Mouse (Mus musculus): Measurements from ENCODE around the gene Pygb. TPM values are rescaled to one million over a fixed set of nuclear protein-coding genes. Genes with fewer than 3 reads are reported as not detected.

The Pygb gene
- total and polyA plus RNA-seq, 3 experiments, result 36.4 to 47.7 (median 43.2) TPM

- no peak for TF ChIP-seq POLR2AphosphoS2 (IDR thresholded peaks at IDR 0.05; ENCODE audit: low read depth, low read length)
- TF ChIP-seq MEF2A (IDR thresholded peaks at IDR 0.05; ENCODE audit: borderline replicate concordance, low read depth, low read length), result peak; percentile 98
- no peak for TF ChIP-seq GABPA (IDR thresholded peaks at IDR 0.05; ENCODE audit: insufficient replicate concordance, low read depth, low read length)
- TF ChIP-seq JUND (conservative IDR thresholded peaks at IDR 0.05; ENCODE audit: low read depth, low read length), result peak; percentile 35; the same call in 1 of the 2 replicates
- TF ChIP-seq NELFE (IDR thresholded peaks at IDR 0.05; ENCODE audit: low read depth, low read length), result no peak
- no peak for TF ChIP-seq ELF1 (IDR thresholded peaks at IDR 0.05; ENCODE audit: low read depth, low read length)
- peak; percentile 58; the same call in 1 of the 2 replicates for TF ChIP-seq TCF12 (IDR thresholded peaks at IDR 0.05; ENCODE audit: low read depth, low read length)
- no peak for TF ChIP-seq TBP (conservative IDR thresholded peaks at IDR 0.05; ENCODE audit: low read depth, low read length)
- peak; percentile 97 for TF ChIP-seq EP300 (IDR thresholded peaks at IDR 0.05; ENCODE audit: low read length)
- TF ChIP-seq HCFC1 (IDR thresholded peaks at IDR 0.05; ENCODE audit: low read depth, low read length), result no peak
- TF ChIP-seq CTCF (conservative IDR thresholded peaks at IDR 0.05 in 1 of 2, IDR thresholded peaks at IDR 0.05 in 1 of 2; ENCODE audit: low read depth in 2 of 2, low read length in 2 of 2), result peak in 1 of 2 experiments; percentile 31; a peak in 2 of 4 replicates
- no peak for TF ChIP-seq SMC3 (IDR thresholded peaks at IDR 0.05; ENCODE audit: low read depth, low read length)
- TF ChIP-seq SIN3A (IDR thresholded peaks at IDR 0.05; ENCODE audit: low read length), result peak; percentile 81
Observed at GRCm38 (mm10) chr2:150861128-150861527, 74.6 kb downstream of the Pygb start (continued).

- DNase-seq (ENCODE audit: extremely low read depth), result no peak
- in situ Hi-C loops (cut with MboI; ENCODE audit: low pct_ligation_motif_present, low pct_unique_long_range_greater_than_20kb, low sequenced_read_pairs), result no loop called here
- Histone ChIP-seq H3K27ac (ENCODE audit: insufficient read depth, low read depth) (no peak overlapping the region), H3K36me3 (replicated peaks in 1 of 2; ENCODE audit: control insufficient read depth in 1 of 2, insufficient read depth in 1 of 2, low read length in 1 of 2) (peaks cover 0 to 7% of the 10 kb centered on the region in 2 experiments), H3K4me2 (ENCODE audit: insufficient read depth, low read depth, poor library complexity, severe bottlenecking) (no peak overlapping the region), H3K9ac (ENCODE audit: insufficient read depth, low read depth) (no peak overlapping the region), H3K79me2 (replicated peaks; ENCODE audit: control insufficient read depth, extremely low read depth, insufficient read depth, poor library complexity, severe bottlenecking) (no peaks in the 10 kb centered on the region), H3K9me3 (replicated peaks; ENCODE audit: low read length) (peaks cover 3% of the 10 kb centered on the region), H3K27me3 (replicated peaks) (no peaks in the 10 kb centered on the region), H3K4me3 (replicated peaks in 1 of 3; ENCODE audit: low read depth in 2 of 3, low read length in 2 of 3, poor library complexity in 1 of 3) (no peak overlapping the region), H3K4me1 (ENCODE audit: control insufficient read depth in 1 of 2, insufficient read depth in 2 of 2) (peaks cover 8 to 46% of the 10 kb centered on the region in 2 experiments; a peak in 3 of 4 replicates)
- TF ChIP-seq HCFC1 (IDR thresholded peaks at IDR 0.05; ENCODE audit: low read depth, low read length) (no peak), UBTF (IDR thresholded peaks at IDR 0.05; ENCODE audit: low read depth, low read length) (no peak), JUND (conservative IDR thresholded peaks at IDR 0.05; ENCODE audit: low read depth, low read length) (no peak), GABPA (IDR thresholded peaks at IDR 0.05; ENCODE audit: insufficient replicate concordance, low read depth, low read length) (no peak), ZMIZ1 (IDR thresholded peaks at IDR 0.05; ENCODE audit: low read depth, low read length) (no peak), SIN3A (IDR thresholded peaks at IDR 0.05; ENCODE audit: low read length) (no peak), IRF4 (IDR thresholded peaks at IDR 0.05; ENCODE audit: low read depth, low read length) (no peak), BHLHE40 (IDR thresholded peaks at IDR 0.05; ENCODE audit: low read depth, low read length) (peak; percentile 66), KAT2A (IDR thresholded peaks at IDR 0.05; ENCODE audit: insufficient replicate concordance, low read length) (no peak), TCF12 (IDR thresholded peaks at IDR 0.05; ENCODE audit: low read depth, low read length) (no peak), E2F4 (IDR thresholded peaks at IDR 0.05; ENCODE audit: insufficient replicate concordance, low read depth, low read length) (no peak), CHD1 (IDR thresholded peaks at IDR 0.05; ENCODE audit: low read depth, low read length) (no peak), ETS1 (conservative IDR thresholded peaks at IDR 0.05; ENCODE audit: low read depth, low read length) (peak; percentile 55), ZNF384 (IDR thresholded peaks at IDR 0.05; ENCODE audit: low read depth, low read length) (peak; percentile 30; the same call in 1 of the 2 replicates), CTCF (conservative IDR thresholded peaks at IDR 0.05 in 1 of 2, IDR thresholded peaks at IDR 0.05 in 1 of 2; ENCODE audit: low read depth in 2 of 2, low read length in 2 of 2) (no peak)
- dilution Hi-C loops (cut with MboI; ENCODE audit: extremely low pct_ligation_motif_present, extremely low pct_unique_long_range_greater_than_20kb, low sequenced_read_pairs), result no loop called here
Observed at GRCm38 (mm10) chr2:150867021-150867420, 80.5 kb downstream of the Pygb start.
